Mouse (Mus musculus) layer of hippocampus, postnatal 14 days (tissue): ENCODE results near the gene BC048562. TPM values are rescaled to one million over a fixed set of nuclear protein-coding genes. Genes with fewer than 3 reads are reported as not detected.

Experiments used
- total RNA-seq, 2 experiments: library from RNA; stranded (reverse); gene quantifications; 2 replicates each; pipeline ENCODE4 v1.2.3; 2021

BC048562 gene
- total RNA-seq, 2 experiments from 2014 or later = not detected

Other genes starting within 250 kb of the BC048562 start
- 100 to 1,000 TPM; 203 to 219 TPM for gene Bsn, start 246.1 kb upstream of the BC048562 start, total RNA-seq
- 100 to 1,000 TPM; 119 to 120 TPM for gene Dag1, start 172.5 kb upstream of the BC048562 start, total RNA-seq
- 10 to 100 TPM; 85.7 to 86.1 TPM for gene Nicn1, start 146.1 kb upstream of the BC048562 start, total RNA-seq
- gene Amt, start 139.6 kb upstream of the BC048562 start, total RNA-seq = 10 to 100 TPM; 27.1 to 27.9 TPM
- gene Rhoa, start 130.4 kb upstream of the BC048562 start, total RNA-seq = 100 to 1,000 TPM; 189 to 198 TPM
- 10 to 100 TPM; 45.3 to 46.8 TPM for gene Tcta, start 130.3 kb upstream of the BC048562 start, total RNA-seq
- 10 to 100 TPM; 67.3 to 68.7 TPM for gene Gpx1, start 97.6 kb upstream of the BC048562 start, total RNA-seq
- gene Usp4, start 88.6 kb upstream of the BC048562 start, total RNA-seq = 100 to 1,000 TPM; 111 to 121 TPM
- gene 1700102P08Rik, start 43.7 kb upstream of the BC048562 start, total RNA-seq = 1 to 10 TPM in 1 of 2 experiments, under 1 TPM in 1; 0.86 to 1.2 TPM
- gene Ccdc36, start 8.0 kb upstream of the BC048562 start, total RNA-seq = under 1 TPM in 1 of 2 experiments, not detected in 1; 0.14 TPM
- gene Ccdc71, start 24.0 kb downstream of the BC048562 start, total RNA-seq = 10 to 100 TPM; 37.0 to 37.8 TPM
- gene Klhdc8b, start 25.1 kb downstream of the BC048562 start, total RNA-seq = 10 to 100 TPM; 17.5 to 18.4 TPM
- gene Lamb2, start 43.3 kb downstream of the BC048562 start, total RNA-seq = 10 to 100 TPM; 34.8 to 39.8 TPM
- 100 to 1,000 TPM; 123 to 128 TPM for gene Usp19, start 54.1 kb downstream of the BC048562 start, total RNA-seq
- 10 to 100 TPM; 77.4 to 91.5 TPM for gene Qars, start 71.2 kb downstream of the BC048562 start, total RNA-seq
- gene Qrich1, start 80.3 kb downstream of the BC048562 start, total RNA-seq = 100 to 1,000 TPM; 123 to 130 TPM
- gene Impdh2, start 123.8 kb downstream of the BC048562 start, total RNA-seq = 10 to 100 TPM; 61.3 to 70.1 TPM
- gene Ndufaf3, start 131.0 kb downstream of the BC048562 start, total RNA-seq = 10 to 100 TPM; 52.0 to 54.6 TPM
- gene Dalrd3, start 133.4 kb downstream of the BC048562 start, total RNA-seq = 10 to 100 TPM; 76.0 to 86.5 TPM
- 100 to 1,000 TPM; 172 to 180 TPM for gene Wdr6, start 142.3 kb downstream of the BC048562 start, total RNA-seq
- 10 to 100 TPM; 64.2 to 64.5 TPM for gene P4htm, start 161.2 kb downstream of the BC048562 start, total RNA-seq
- gene Arih2, start 212.9 kb downstream of the BC048562 start, total RNA-seq = 10 to 100 TPM; 50.2 to 50.6 TPM
- gene Slc25a20, start 225.6 kb downstream of the BC048562 start, total RNA-seq = 10 to 100 TPM; 19.6 to 26.3 TPM